Mouse (Mus musculus) lung, postnatal 25 days (tissue): ENCODE measurements around the gene Ets2.

Source experiments
- DNase-seq: peaks from one replicate; pipeline ENCODE4 v3.0.0; 2022; ENCODE audit warnings: low spot score

The Ets2 gene

GRCm38 (mm10) chr16:95701802-95702561 is at the start of gene Ets2:
Gene Ets2, plus strand, starts transcription at chr16:95702075.
- peak; percentile 91 for DNase-seq

GRCm38 (mm10) chr16:95654204-95654611 is 47.7 kb upstream of the Ets2 start:
- DNase-seq = no peak

- DNase-seq = no peak
Observed at GRCm38 (mm10) chr16:95656535-95656934, 45.3 kb upstream of the Ets2 start.

- DNase-seq = no peak
Observed at GRCm38 (mm10) chr16:95657187-95657586, 44.7 kb upstream of the Ets2 start.

- no peak for DNase-seq
Observed at GRCm38 (mm10) chr16:95657756-95658155, 44.1 kb upstream of the Ets2 start.

- peak; percentile 77 for DNase-seq
Observed at GRCm38 (mm10) chr16:95658836-95659430, 42.9 kb upstream of the Ets2 start.

- DNase-seq = peak; percentile 41
Observed at GRCm38 (mm10) chr16:95659461-95659860, 42.4 kb upstream of the Ets2 start.

- DNase-seq = no peak
Observed at GRCm38 (mm10) chr16:95660909-95661308, 41.0 kb upstream of the Ets2 start.

GRCm38 (mm10) chr16:95665472-95666131 is 36.3 kb upstream of the Ets2 start:
- DNase-seq = no peak

- no peak for DNase-seq
Observed at GRCm38 (mm10) chr16:95666288-95666687, 35.6 kb upstream of the Ets2 start.

- DNase-seq = no peak
Observed at GRCm38 (mm10) chr16:95667395-95668150, 34.3 kb upstream of the Ets2 start.

GRCm38 (mm10) chr16:95668151-95668993 is 33.5 kb upstream of the Ets2 start:
- no peak for DNase-seq

GRCm38 (mm10) chr16:95674452-95674921 is 27.4 kb upstream of the Ets2 start:
- DNase-seq = peak; percentile 22

- no peak for DNase-seq
Observed at GRCm38 (mm10) chr16:95675212-95675611, 26.7 kb upstream of the Ets2 start.

GRCm38 (mm10) chr16:95676668-95677067 is 25.2 kb upstream of the Ets2 start:
- no peak for DNase-seq

GRCm38 (mm10) chr16:95682431-95682892 is 19.4 kb upstream of the Ets2 start:
- DNase-seq = no peak

GRCm38 (mm10) chr16:95685807-95686206 is 16.1 kb upstream of the Ets2 start:
- DNase-seq = no peak

- no peak for DNase-seq
Observed at GRCm38 (mm10) chr16:95686246-95686645, 15.6 kb upstream of the Ets2 start.

GRCm38 (mm10) chr16:95686901-95687300 is 15.0 kb upstream of the Ets2 start:
- no peak for DNase-seq

- no peak for DNase-seq
Observed at GRCm38 (mm10) chr16:95688010-95688409, 13.9 kb upstream of the Ets2 start.

GRCm38 (mm10) chr16:95696599-95696998 is 5.3 kb upstream of the Ets2 start:
- no peak for DNase-seq
